Mouse (Mus musculus): ENCODE measurements around the gene Mrps14. TPM values are rescaled to one million over a fixed set of nuclear protein-coding genes. Genes with fewer than 3 reads are reported as not detected.

Gene Mrps14
- polyA plus RNA-seq, 1 experiment from 2014 or later = 168 TPM

Other genes starting within 250 kb of the Mrps14 start
- gene 4930523C07Rik, start 150.8 kb upstream of the Mrps14 start, polyA plus RNA-seq (2015; fragmentation: Nextera tagmentation; extraction: Ambion mirVana) = 1.5 and 3.7 TPM in 2 replicates
- gene Tnn, start 41.6 kb upstream of the Mrps14 start, polyA plus RNA-seq (2015; fragmentation: Nextera tagmentation; extraction: Ambion mirVana) = 0.06 and 0.27 TPM in 2 replicates
- 263 and 271 TPM in 2 replicates for gene Cacybp, start 17.7 kb downstream of the Mrps14 start, polyA plus RNA-seq (2015; fragmentation: Nextera tagmentation; extraction: Ambion mirVana)